Mouse (Mus musculus) retina, adult 2 months (tissue): ENCODE results near the gene Hpse2.

Experiments
- DNase-seq: peaks from one replicate; pipeline ENCODE4 v3.0.0-alpha.2; 2012; ENCODE audit warnings: low read depth, low spot score

Hpse2 gene

DNA sequence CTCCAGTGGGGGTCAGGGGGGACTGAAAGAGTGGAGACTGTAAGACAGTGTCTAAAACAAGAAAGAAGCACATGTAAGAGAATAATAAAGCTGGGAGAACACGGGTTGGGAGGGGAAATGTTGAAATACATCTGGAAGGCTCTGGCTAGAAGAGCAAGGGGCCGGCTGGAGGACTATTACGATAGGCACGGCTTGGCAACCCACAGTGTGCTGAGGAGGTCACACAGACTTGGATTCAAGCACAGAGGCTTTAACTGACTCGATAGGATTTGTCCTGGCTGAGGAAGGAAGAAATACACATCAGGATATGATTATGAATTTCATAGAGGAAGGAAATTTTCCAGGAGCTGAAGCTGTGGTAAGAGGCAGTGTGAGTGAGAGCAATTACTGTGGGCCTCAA lies 414.4 kb downstream of the Hpse2 start:
- DNase-seq, result no peak

GRCm38 (mm10) chr19:42965171-42965570 lies 423.0 kb downstream of the Hpse2 start:
- no peak for DNase-seq

DNA sequence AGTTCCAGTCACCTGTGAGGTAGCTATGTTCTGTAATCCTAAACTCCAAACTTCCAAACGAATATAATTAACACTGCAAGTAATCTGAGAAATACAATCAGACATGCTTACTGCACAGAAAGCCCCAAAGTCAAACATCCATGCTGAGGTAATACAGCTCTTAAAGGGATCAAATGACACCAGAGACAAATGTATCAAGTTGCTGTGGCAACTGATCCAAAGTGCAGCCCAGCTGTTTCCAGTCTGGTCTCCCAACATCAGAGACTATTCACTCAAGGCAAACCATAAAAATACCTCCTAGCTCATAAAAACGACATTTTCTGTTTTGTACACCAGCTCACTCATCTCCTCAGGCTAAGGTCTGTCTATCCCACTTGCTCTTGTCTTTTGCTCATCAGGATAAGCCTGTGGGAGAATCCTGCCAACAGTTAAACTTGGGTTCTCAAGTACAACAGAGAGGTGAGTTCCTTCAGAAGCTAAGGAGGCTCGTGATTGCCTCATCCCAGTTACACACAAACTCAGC lies 440.0 kb downstream of the Hpse2 start:
- no peak for DNase-seq

DNA sequence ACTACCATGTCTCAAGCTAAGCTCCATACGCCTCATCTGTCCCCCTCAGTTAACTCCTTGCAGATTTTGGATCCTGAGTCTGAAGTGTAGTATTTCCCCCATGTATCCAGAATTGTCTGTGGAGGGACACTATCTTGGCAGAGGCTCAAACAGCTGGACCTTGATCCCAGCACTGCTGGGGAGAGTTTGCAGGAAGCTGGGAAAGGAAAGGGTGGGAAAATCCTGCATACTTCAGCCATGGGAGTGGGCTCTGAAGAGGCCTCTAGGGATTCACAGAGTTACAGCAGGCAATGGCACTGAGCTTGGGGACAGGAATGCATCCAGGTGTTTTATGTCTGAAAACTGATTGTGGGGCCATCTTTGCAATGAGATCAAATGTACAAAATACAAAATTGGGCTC lies 450.6 kb downstream of the Hpse2 start:
- no peak for DNase-seq

DNA sequence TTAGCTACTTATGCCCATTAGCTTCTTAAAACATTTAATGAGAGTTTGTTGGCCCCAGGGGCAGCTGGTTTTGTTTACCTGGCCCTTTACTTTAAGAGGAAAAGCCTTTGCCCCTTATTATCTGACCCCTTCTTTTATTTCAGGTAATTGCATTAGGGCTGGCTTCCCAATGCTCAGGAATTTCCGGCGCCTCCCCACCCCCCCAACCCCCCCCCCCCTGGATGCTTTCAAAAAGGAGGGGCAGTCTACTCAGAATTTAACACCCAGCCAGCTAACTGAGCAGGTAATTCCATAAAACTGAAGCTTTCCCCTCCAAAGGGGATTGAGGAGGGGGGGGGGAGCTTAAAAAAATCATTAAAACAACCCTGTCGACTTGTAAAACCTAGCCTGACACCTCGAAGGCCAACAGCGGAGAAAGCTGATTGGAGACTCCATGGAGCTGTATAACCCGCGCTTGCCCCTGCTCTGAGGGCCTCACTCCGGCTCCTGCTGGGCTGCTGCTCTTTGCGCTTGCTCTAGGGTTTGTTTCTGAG lies 451.4 kb downstream of the Hpse2 start:
- no peak for DNase-seq

GRCm38 (mm10) chr19:42929702-42930101 lies 458.5 kb downstream of the Hpse2 start:
- DNase-seq, result no peak

GRCm38 (mm10) chr19:42928271-42928670 lies 459.9 kb downstream of the Hpse2 start:
- no peak for DNase-seq

- DNase-seq, result no peak
These were observed 465.5 kb downstream of the Hpse2 start for GRCm38 (mm10) chr19:42922610-42923009.

DNA sequence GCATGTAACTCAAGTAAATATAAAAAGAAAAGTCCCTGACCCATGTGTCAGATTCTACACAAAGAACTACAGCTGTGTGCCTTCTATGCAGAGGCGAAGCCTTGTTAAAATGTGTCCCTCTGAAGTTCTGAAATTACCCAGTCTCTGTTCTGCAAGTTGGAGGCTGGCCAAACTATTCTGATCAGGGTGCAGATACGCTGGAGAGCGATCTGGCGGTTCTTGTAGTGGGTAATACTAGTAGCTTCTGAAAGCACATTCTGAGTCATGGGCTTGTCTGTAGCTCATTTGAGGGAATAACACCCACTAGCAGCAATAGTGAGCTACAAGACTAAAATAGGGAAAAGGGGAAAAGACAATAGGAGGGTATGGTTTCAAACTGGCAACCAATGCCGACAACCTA lies 474.5 kb downstream of the Hpse2 start:
- no peak for DNase-seq

DNA sequence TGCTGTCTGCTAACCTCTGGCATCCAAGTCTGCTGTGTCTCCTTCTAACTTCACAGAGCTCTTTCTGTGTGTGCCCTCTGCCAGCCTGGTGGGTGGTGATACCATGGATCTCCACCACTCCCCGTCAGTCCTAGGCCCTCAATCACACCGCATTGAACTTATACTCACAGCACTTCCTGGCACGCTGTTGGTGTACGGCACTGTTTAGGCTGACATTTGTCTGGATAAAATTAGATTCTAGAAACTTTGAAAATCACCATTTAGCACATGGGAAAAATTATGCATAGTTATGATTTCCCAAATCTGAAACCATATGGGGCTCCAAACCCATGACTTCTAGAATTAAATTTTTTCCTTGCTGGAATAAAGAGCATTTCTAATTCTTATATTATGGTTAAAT lies 478.4 kb downstream of the Hpse2 start:
- no peak for DNase-seq

DNA sequence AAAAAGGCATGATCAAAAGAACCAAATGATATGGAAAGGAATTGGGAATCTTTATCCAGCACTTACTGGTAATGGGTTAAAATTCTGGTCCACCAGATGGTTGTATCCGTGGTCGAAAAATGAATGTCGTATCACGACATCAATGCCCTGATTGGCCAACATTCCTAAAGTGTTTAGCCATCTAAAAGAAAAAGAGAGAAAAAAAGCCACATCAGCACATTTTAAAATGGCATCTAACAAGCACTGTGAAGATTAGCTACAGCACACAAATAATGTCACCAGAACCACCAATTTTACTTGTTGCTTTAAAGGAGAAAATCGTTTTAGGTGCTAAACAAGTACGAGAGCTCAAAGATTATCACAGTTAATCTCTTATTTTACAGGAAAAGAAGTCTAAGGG lies 479.6 kb downstream of the Hpse2 start:
- DNase-seq, result no peak

- DNase-seq, result no peak
These were observed 481.8 kb downstream of the Hpse2 start for GRCm38 (mm10) chr19:42906328-42906727.

DNA sequence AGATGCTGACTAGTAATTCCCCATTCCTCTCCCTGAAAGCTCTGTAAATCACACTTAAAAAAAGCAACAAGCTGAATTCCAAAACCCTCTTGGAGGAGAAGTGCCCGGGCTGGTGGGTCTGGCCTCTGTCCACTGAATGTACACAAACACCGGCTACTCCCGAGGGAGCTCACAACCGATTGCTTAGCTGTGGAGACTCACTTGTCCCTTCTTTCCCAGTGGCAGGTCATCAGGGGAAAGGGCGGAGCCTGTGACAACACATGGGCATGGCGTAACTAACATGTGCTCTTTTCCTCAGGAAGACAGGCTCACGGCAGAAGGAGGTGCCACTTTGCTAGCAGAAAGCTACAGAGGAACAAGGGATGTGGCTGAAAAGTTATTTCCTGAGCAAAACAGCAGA lies 483.4 kb downstream of the Hpse2 start:
- no peak for DNase-seq

- DNase-seq, result no peak
These were observed 483.9 kb downstream of the Hpse2 start for GRCm38 (mm10) chr19:42904240-42904639.

GRCm38 (mm10) chr19:42903840-42904239 lies 484.3 kb downstream of the Hpse2 start:
- no peak for DNase-seq

GRCm38 (mm10) chr19:42902410-42903021 lies 485.6 kb downstream of the Hpse2 start:
- DNase-seq, result no peak

GRCm38 (mm10) chr19:42891599-42891998 lies 496.6 kb downstream of the Hpse2 start:
- DNase-seq, result no peak

- no peak for DNase-seq
These were observed 510.5 kb downstream of the Hpse2 start for GRCm38 (mm10) chr19:42877653-42878052.

DNA sequence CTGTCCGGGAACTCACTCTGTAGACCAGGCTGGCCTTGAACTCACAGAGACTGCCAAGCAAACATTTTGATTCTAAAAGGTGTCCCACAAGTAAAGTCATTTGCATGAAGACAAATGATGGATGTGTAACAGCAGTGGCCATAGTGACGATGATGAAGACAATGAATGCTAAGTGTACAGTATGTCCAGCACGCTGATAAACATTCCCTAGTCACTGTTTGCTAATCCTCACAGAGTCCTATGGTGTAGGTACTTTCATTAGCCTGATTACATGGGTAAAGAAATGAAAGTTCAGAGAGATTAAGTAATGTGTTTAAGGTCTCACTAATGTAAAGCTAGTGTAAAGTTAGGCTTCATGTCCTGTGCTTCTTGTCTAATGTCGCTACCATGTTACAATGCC lies 511.6 kb downstream of the Hpse2 start:
- DNase-seq, result no peak

- no peak for DNase-seq
These were observed 518.3 kb downstream of the Hpse2 start for GRCm38 (mm10) chr19:42869663-42870530.

GRCm38 (mm10) chr19:42868958-42869662 lies 519.0 kb downstream of the Hpse2 start:
- no peak for DNase-seq

DNA sequence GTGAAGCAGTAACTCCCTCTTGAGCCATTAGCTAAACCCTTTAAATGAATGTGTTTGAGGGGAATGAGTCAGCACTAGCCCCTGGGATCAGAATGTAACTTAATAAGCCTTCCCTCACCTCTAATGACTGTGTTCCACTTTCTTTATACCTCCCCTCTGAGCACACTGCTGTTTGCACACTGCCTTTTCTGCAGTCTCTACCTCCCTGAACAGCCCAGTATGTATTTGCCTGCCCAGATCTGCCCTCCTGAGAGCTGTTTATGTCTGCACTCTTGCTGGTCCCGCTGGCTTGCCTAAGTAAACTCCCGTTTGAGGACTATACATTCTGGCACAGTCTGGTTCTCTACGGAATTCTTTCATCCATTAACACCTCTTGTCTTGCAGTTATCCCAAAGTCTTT lies 525.1 kb downstream of the Hpse2 start:
- DNase-seq, result no peak
